Mouse (Mus musculus): ENCODE results near the gene Itih1.

DNA sequence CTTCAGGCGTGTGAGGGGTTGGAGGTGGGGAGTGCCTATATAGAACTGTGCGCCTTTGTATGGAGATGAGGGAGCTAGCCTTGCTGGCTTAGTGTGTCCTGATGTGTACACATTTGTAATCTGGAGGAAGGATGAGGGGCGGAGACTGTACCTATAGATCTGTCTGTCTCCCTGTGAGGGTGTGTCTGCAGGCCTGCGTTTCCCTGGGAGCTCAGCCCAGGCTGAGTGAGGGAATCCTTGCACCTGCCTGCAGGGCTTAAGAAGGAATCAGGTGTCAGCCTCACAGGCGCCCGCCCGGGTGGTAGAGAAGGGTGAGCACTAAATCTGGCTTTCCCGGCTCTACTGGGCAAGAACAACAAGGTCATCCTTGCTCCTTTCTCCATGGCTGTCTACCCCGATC, 63.3 kb downstream of the Itih1 start:
- TF ChIP-seq GATA1 (IDR thresholded peaks at IDR 0.05; ENCODE audit: borderline replicate concordance, low read length) (no peak), FLI1 (IDR thresholded peaks at IDR 0.05; ENCODE audit: low read length) (no peak)
